Mouse (Mus musculus) megakaryocyte progenitor cell, adult 5-6 weeks (primary cell): ENCODE results near the gene Kansl1l. TPM values are rescaled to one million over a fixed set of nuclear protein-coding genes. Genes with fewer than 3 reads are reported as not detected.

Source experiments
- ATAC-seq: replicated peaks from 2 replicates; pipeline ENCODE4 v1.8.0; 2016; ENCODE audit warnings: mild to moderate bottlenecking, moderate TSS enrichment, inconsistent platforms; ENCODE audit not compliant: poor library complexity
- total RNA-seq, 2 experiments: library from RNA; stranded (forward) in 1 of 2; stranded (reverse) in 1 of 2; fragments of 157-497, 149-512 nt in 1 of 2; fragments of 200-1000 nt in 1 of 2; gene quantifications; 2 replicates each; pipeline versions ENCODE4 v1.2.3 to v1.2.4; 2015 to 2017

Gene Kansl1l
- total RNA-seq, 2 experiments from 2014 or later, result 24.2 to 45.4 TPM

DNA sequence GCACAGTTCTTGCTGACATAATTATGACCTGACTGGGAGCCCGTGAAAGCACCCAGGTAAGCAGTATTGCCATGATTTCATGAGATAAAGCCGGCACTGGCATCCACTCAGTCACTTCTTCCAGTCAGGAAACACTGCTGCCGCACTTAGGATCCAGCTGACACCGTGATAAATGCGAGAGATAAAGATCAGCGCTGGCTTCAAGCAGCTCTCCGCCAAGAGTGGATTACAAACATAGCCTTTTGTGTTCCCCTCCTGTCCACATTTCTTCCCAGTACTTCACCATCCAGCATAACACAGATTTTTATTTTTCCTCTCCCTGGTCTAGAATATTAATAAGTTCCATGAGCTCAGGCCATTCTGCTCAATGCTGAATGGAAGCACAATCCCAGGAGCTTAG is 2.9 kb upstream of the Kansl1l start:
- ATAC-seq, result no peak

DNA sequence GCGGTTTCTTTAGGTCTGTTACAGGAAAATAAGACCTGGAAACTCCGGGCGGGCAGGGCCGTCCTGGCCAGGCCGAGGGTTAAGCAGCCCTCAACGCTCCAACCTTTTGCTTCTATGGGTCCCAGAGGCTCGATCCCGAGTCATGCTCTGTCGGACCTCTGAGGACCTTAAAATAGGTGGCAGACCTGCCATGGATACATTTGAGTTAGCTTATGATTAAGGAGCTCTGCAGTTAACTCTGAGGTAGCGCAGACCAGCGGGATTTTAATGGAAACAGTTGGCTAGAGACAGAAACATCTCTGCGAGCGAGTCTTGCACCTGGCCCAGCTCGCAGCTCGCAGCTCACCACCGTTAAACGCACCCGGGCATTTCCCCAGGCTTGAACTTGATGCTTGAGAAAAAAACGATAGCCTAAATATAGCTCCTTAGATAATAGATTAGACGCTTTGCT is 528 bp upstream of the Kansl1l start:
- peak; percentile 0; the same call in 1 of the 2 replicates for ATAC-seq

DNA sequence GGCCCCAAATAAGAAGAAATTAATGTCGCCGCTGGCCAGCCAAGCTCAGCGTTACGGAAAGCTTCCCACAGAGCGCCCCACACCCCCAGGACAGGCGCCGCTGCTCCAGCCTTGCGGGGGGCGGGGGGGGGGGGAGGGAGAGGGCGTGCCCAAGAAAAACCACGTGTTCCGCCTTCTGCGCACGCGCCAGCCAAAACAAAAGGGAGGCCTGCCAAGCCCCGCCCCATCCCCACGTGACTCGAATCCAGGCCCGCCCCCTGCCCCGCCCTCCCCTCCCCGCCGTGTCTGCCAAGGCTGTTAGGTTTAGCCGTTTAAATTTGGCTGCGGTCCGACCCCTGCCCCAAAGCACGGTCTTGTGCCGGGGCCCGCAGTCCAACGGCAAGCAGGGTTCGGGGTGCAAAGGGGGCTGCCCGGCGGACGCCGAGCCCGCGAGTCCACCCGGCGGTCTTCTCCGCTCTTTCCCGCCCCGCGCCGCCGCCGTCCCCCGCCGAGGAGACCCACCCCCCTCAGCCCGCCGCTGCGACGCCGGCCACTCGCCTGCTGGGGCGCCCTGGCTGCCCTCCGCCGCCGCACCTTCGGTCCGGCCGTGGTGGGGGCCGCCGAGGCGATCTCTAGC is 417 bp downstream of the Kansl1l start:
- peak; percentile 33 for ATAC-seq

DNA sequence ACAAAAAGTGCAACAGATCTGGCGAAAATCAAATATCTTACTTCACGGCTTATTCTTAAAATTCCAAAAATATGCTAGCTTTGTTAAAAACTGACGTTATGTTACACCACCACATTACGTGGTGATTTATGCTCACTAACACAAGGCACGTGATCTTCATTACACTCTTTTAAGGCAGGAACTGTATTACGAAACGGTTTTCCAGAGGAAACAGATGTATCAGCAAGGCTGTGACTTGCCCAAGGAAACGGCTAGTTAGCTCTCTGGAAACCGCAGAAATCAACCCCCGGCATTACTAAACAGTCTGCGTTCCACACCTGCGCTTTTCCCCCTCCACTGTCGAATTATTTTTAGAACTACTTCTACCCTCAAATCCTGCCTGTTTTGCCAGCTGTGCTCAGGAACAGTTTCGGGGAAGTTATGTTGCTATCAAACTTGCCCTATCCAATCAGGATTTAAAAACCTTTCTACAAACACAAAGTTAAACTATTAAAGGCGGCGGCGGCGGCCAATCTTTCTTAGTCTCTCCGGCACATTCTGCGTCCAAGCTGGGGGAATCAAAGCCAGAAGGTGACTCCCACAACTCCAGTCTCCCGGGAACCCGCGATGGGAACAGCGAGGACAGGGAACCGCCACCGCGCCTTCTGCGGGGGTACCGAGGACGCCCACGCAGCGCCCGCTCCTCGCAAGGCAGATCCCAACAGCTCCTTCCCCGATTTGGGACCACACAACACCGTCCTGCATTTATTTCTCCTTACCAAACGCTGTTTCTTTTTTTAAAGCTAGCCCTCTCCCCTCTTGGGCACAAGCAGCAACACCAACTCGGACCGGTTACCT is 1.2 kb downstream of the Kansl1l start:
- peak; percentile 58 for ATAC-seq

DNA sequence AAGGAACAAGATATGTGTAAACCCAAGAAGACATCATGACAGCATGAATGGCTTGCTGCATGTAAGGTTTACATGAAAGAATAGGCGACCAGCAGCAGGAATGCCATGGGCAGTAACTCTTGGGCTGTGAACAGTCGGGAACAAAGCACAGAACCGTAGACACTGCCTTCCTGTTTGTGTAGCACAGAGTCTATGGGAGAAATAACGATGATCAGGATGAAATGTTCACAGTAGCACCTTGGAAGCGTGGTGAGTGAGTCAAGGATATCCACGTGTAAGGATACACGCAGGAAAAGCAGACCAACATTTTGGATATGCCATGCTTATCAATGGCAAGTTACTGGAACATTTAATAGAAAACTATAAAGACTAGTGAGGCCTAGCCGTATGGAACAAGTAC is 2.6 kb downstream of the Kansl1l start:
- ATAC-seq, result no peak

DNA sequence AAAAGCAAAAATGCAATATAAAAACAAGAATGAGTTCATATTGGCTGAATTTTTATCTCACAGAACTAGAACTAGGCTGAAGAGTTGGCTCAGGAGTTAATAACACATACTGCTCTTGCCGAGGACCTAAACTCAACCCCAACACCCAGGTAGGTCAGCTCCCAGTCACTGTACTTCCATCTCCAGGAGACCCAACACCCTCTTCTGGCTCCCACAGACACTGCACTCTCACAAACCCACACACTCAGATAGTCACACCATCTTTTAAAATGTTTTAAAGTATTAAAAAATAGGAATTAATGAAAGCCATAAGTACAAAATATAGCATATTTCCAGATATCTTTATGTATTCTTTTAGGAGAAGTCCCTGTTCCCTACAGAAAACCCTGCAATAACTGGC is 4.2 kb downstream of the Kansl1l start:
- no peak for ATAC-seq

DNA sequence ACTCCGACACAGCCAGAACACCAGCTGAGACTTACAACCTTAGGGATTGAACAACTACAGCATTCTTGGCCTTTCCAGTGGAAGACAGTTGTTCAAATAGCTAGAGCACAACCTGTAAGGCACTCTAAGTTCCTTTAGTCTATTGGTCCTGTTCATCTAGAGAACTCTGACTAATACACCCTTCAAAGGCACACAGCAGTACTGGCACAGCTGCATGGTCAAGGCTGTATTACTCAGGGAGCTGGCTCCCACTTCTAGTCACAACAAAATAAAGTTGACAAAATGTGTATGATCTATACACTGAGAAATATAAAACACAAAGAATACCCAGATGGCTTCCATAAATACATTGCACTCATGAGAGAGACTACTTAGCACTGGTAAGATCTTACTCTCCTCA is 10.5 kb downstream of the Kansl1l start:
- no peak for ATAC-seq

DNA sequence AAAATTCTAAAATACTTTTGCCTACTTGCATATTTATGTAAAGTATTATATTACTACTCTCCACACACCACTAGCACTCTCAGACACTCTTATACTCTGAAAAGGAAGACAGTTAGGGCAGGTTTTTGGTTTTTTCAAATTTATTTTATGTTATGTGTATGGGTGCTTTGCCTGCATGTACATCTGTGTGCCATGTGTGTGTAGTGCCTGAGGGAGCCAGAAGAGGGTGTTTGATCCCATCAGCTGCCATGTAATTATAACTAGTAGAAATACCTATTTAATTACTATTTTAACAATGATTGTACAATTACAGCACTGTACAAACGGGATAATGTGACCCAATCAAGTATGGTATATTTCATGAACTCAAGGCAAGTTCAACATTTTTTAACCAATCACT is 12.0 kb downstream of the Kansl1l start:
- peak; percentile 71 for ATAC-seq

DNA sequence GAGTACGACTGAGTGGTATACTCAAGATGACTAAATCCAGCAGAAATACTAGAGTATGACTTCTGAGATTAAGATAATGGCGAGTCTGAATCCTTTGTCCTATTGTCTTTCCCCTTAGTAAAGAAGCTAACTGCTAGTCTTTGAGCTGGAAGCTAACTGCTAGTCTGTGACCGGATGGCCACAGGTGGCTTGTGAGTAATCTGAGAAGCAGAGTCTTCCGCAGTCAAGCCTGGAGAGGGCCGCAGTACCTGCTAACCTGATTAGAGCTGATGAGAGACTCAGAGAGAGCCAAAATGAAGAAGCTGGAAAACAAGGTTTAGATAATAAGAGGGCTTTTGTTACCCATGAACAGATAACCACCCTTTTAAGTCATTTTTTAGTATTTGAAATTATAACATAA is 12.7 kb downstream of the Kansl1l start:
- ATAC-seq, result peak; percentile 60; the same call in 1 of the 2 replicates

DNA sequence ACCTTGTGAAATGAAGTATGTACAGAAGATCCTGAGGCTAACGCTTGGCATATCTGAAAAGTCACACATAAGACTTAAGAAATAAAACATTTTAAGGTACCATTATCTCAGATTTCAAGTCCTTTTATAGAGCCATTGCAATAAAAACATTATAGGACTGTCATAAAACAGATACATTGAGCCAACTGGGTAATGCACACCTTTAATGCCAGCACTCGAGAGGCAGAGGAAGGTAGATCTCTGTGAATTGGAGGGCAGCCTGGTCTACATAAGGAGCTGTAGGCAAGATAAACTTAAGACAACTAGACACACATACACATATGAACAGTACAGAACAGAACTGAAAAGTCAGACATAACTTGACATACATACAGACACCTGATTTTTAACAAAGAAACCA is 19.4 kb downstream of the Kansl1l start:
- ATAC-seq, result no peak

DNA sequence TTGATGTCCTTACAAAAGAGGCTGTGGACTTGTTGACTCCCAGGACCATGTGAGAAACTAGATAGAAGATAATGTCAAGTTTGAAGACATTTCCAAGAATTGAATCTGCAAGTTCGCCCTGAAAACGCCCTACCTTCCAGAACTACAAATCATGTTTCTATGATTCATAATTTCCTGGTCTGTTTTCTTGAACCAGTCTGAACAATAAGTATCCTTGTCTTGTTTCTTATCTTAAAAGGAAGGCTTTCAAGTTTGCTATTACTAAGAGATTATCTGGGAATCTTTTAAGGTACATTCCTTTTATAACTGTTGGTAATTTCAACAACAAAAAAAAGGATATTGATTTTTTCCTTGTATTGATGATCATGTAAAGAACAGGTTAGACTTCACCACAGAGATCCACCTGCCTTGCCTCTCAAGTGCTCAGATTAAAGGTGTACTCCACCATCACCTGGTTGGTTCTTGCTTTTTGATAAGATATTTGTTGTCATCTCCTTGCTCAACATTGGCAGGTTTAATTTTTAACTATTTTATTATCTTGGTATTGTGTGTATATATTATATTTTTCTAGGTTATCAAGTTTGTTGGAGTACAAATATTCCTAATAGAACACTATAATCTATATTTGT is 24.4 kb downstream of the Kansl1l start:
- no peak for ATAC-seq

DNA sequence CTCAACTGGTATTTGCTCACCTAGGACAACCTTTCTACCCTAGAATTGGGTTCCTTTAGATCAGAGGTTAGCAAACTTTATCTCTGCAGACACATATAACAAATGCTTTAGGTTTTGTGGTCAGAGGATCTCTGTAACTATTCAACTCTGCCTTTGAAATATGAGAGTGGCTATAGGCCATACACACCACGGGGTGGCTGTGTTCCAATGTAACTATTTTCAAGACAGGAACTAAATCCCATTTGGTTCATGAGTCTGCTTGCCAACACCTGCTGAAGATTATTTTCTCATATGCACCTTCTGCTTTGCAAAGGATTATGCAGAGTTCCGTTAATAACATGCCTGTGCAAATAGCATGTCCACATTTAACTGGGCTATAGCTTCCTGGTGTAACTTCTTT is 35.1 kb downstream of the Kansl1l start:
- ATAC-seq, result peak; percentile 42

DNA sequence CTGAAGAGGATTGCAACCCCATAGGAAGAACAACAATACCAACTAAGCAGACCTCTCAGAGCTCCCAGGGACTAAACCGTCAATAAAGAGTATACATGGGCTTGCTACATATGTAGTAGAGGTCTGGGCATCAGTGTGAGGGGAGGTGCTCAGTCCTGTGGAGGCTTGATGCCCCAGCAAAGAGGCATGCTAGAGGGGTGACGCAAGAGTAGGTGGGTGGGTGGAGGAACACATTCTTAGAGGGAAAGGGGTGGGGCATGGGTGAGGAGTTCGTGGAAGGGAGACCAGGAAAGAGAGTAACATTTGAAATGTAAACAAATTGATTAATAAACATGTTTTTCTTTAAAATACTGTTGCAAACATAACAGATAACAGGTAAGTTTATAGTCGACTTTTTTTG is 36.3 kb downstream of the Kansl1l start:
- peak; percentile 74 for ATAC-seq

DNA sequence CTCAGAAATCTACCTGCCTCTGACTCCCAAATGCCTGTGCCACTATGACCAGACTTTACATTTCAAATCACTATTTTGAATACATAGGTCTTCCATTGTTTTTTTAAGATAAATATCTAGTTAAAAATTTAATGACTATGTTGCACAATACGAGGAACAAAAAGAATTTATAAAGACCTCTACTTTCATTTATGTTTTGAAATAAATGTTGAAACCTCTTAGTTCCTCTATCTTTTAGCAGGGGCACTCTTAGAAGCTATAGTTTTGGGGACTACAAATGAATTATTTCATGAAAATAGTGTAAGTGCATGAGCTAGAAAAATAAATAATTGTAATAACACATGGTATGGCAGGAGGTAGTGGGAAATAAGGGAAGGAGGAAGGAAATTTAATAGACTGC is 38.6 kb downstream of the Kansl1l start:
- ATAC-seq, result peak; percentile 64

DNA sequence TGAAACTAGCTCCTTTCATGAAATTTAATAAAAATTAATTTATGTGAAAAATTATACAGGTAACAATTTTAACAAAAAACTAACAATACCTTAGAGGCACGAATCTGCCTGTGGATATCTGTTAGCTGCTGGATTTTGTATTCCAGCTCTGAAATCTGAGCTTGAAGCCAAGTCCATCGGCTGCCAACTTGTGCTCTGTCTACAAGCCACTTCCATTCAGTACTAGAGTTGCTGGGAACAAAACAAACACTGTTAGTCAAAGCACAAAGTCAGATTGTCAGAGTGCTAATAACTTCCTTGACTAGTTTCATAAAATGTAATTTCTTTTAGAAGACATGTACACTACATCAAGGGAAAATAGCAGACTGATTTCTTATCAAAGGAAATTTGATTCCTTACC is 39.5 kb downstream of the Kansl1l start:
- ATAC-seq, result no peak

DNA sequence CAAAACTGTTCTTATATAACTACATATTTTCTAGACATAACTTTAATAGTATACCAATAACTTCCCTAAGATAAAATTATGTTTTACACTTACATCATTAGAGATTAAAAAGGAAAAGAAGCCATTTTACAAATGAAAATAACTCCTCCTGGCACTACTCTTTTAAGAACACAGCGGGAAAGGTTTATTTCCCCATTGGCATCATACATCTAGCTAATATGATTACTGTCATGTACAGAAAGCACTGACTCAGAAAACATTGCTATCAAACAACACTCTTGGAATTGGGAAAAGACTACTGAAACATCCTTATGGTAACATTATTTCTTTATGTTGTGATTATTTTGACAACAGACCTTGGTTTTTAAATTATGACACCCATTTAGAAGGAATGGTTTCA is 48.6 kb downstream of the Kansl1l start:
- ATAC-seq, result no peak

DNA sequence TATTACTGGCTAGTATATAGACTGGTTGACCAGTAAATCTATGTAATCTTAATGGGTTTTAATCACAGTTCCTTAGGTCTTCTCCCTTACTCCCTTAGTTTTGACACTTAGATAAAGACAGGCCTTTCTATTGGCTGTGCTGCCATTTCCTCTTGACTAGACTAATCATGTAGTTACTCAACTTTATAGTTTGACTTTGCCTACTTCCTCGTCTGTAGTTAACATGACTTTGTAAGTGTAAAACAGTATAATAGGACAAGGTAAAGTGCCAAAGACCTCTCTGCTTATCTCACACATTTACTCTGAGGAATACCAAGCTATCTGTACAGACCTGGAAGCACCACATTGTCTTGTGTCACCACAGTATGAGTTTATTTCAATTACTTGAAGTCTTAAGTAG is 86.8 kb downstream of the Kansl1l start:
- peak; percentile 31; the same call in 1 of the 2 replicates for ATAC-seq

DNA sequence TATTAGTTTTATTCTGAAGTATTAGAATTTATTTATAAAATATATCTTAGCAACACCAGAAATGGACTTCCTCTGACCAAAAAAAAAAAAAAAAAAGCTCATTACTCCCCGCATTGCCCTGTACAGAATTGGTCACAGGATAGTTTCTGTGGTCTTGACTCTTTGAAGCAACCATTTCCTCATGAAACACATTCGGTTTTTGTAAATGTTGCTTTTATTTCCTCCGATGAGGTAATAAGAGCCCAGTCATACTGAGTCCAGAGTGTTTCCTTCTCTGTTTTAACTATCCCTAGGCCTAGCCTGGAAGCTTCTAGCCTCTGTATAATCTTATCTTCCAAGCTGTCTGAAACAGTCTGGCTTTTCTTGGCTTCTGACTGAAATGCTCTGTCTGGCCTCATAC is 104.5 kb downstream of the Kansl1l start:
- ATAC-seq, result peak; percentile 95

DNA sequence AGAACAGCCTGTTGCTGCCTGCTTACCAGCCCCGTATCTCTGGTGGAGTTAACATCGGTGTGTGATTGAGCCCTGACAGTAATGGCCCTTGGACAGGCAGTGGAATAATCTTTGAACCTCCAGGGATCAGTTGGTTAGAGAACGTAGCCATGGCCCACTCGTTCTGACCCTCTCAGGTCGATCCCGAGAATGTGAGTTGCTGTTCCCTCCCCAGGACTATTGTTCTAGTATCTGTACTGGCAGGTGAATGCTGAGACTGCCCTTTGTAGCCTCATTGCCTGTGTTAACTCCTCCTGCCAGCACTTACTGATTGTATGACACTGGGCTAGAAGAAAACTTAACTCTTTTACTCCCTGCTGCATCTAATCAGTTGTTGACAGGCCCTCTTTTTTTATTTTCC is 112.8 kb downstream of the Kansl1l start:
- no peak for ATAC-seq

DNA sequence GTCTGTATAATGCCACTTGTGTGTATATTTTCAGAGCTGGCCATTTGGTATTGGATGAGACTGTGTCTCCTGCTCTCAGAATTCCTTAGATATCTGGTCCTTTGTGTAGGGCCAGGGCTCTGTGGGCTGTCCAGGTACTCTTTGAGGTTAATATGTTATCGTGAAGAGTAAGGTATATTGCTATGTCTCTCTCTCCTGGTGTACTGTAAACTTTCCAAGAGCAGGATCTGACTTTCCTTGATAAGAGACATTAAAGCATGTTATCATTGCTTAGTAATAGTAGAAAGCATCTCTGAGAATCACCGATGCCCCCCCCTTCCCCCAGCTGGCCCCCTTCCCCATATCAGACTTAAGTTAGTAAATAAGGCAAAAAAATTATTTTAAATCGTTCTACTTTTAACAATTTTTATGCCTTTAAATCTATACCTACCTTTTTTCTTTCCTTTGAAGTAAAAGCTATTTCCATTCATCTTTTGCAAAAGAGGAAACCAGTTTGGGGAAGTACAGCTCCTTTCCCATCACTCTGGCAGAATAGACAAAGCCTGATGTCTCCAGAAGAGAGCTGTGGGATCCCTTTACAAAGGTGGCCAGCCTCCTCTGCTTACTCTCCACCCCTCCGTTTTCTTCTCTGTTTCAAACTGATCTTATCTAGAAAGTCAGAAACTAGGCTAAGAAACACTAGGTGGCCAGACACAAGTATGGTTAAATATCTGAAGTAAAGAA is 114.6 kb downstream of the Kansl1l start:
- ATAC-seq, result no peak

DNA sequence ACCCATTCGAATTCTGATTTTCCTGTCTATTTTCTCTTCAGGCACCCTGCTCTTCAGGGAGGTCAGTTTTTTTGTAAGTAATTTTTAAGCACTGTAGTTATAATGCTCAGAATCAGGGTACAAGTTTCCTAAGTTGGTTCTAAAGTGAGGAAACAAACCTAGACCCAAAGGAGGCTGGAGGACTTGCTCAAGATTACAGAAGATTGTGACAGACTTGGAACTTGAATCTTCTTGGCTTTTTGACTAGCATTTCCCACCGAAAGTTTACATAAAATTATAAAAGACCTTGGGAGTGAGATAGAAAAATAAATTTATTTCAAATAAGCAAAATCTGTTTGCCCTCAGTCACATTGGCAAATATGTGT is 115.8 kb downstream of the Kansl1l start:
- peak; percentile 11; the same call in 1 of the 2 replicates for ATAC-seq
